Mouse (Mus musculus) gastrocnemius, postnatal 36 days (tissue): ENCODE results near the gene Mrpl27. TPM values are rescaled to one million over a fixed set of nuclear protein-coding genes. Genes with fewer than 3 reads are reported as not detected.
"Not testable (repeated sequence)": the region's sequence is repeated elsewhere in the genome, so short reads cannot be mapped to it uniquely, and the experiment has no call there.

Source experiments
- DNase-seq, 2 experiments: peaks; one replicate each; pipeline ENCODE4 v3.0.0; 2022
- intact Hi-C: fragments of 180-260 bp; cut with DNase I; formaldehyde crosslinking; loops from one replicate; pipeline ENCODE4 v1.15.1; 2025
- total RNA-seq, 2 experiments: library from RNA; stranded (reverse); gene quantifications; 2 replicates each; pipeline ENCODE4 v1.2.3; 2021

Gene Mrpl27
- total RNA-seq, 2 experiments from 2014 or later = 45.0 to 50.1 TPM

DNA sequence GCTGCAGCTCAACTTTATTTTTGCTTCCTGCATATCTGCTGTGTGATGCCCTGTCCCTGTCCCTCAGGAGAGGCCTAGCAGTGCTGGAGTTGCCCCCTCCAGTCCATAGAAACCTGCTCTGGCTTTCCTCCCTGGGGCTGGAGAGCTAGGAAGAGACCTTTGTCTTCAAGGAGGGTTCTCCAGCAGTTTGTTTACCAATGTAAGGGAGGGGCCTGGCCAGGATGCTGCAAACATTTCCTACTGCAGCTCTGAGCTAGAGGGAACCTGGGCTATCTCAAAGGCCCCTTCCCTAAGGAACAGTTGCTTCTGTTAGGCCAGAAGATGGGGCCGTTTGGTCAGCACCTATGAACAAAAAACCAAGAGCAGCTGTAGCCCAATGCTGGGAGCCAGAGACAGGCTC lies 7.8 kb downstream of the Mrpl27 start:
- intact Hi-C loops = no loop called here
- no peak for DNase-seq

DNA sequence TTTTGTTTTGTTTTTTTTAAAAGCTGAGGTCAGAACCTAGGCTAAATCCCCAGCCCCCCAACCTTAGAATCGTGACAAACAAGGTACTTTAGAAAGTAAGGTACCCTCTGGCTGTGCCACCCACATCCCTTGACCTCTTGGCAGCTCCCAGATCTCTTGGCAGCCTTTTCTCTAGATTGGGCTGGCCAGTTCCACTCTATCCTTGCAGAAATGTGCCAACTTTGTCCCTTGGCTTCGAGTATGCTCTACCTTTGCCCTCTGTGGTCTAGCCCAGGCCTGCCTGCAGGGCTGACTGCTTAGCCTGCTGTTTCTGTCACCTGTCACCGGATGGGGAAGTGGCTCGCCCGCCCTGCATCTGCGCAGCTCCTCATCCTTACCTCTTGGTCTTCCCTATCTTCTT lies 11.7 kb downstream of the Mrpl27 start:
- no peak for DNase-seq
- intact Hi-C loops = no loop called here

DNA sequence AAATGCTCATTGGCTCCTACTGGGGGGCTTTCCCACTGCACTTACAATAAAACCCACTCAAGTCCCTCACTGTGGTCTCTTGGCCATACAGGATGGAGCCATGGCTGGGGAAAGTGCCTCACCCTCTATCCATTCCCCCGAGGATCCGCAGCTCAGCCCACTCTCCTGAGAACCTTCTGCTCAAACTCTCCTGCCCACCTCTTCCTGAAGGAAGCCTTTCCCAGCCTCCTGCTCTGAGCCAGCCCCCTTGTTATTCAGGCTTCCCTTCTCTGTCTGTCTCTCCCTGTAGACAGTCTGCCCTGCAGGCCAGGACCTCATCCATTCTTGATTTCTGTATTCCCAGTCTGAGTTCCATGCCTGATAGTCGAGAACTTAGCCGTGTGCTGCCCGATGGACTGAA lies 21.4 kb downstream of the Mrpl27 start:
- intact Hi-C loops = no loop called here
- DNase-seq = no peak

DNA sequence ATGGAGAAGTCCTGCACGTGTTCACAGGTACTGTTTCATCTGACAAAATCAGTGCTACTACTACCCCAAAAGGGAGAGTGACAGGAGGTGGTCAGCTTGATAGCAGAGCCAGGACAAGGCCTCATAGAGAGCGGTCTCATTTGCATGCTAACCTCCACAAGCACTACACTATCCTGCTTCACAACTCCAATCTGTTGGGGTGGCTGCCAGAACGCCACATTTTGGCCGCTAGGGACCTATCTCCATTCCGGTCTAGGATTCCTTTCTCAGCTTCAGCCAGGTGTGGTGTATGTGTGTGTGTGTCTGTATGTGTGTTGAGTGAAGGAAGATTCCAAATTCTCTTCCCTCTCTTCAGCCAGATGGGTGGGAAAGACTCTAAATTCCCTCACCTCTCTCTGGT lies 21.9 kb downstream of the Mrpl27 start:
- DNase-seq = no peak
- intact Hi-C loops = no loop called here

DNA sequence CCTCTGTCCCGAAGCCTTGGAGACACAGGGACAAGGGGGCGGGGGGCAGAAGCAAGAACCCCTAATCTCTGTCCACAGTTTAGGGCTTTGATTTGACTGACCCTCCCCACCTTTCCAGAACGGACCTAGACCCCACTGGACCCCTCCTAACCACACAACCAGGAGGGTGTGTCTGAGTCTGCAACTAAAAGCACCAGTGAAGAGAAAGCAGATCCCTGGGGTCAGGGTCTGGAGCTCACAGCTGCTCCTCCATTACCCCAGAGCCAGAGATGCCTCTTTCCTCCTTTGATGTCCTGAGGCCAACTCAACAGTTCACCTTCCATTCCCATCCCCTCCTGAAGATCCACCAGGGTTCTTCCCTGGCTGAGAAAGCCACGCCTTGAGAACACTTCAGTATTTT lies 22.7 kb downstream of the Mrpl27 start:
- intact Hi-C loops = no loop called here

DNA sequence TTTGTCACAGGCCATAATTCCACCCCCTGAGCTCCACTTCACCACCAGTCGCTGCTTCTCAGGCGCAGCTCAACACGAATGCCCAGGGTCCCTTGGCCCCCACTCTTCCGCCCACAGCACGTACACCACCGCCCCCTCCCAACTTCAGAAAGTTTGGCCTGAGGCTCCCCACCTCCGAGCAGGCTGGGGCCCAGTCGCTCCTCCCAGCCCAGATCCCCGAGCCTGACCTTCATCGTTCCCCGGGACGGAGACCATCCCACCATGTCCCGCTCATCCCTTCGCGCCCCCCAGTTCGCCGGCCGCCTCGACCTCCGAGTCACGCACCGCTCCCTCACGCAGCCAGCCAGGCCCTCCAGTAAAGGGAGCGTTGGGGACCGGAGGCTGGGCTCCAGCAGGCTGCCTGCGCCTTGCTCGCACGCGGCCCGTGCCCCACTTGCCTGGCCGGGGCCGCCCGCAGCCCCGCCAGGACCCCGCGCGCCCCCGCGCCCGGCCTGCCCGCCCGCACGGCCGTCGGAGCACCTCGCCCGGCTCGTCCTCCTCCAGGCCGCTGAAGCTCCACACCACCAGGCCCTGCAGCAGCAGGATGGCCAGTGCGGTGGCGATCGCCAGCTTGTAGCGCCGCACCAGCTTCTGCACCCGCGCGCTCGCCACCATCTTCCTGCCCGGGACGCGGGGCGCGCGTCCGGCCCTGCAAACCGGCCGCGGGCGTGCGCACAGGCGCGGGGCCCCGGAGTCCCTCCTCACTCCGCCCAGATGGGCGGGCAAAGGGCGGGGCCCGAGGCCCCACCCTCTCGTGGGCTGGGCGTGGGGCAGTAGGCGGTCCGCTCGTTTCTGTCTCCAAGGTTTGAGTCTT lies 23.4 kb downstream of the Mrpl27 start, which contains the start of gene Xylt2:
Xylt2 (minus strand) TSS at position 762 of the 853 bp plus-strand sequence.
- DNase-seq = peak; percentile 89
- intact Hi-C loops = no loop called here

More for the DNA sequence above, 22.7 kb downstream of the Mrpl27 start:
- no peak for DNase-seq

DNA sequence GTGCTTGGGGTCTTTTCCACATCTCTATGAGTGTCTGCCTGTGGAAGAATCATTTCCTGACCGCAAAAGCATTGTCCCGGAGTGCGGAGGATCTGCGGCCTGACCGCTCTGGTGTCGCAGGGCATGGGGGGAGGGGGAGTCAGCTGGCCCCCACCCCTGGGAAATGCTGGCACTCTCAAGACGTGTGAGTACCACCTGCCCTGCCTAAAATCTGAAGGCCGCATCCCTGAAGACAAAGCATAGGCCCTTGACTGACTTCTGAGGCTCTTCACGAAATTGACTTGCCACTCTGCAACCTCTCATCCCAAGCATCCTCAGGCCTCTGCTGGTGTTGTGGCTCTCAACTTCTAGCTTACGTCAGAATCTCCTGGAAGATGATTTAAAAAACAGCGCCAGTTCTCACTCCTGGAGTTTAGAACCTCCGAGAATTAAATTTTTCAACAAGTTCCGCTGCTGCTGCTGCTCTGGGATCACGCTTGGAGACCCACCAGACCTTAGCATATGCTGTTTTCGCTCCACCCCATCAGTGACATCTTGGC lies 24.1 kb downstream of the Mrpl27 start:
- intact Hi-C loops = no loop called here
- no peak for DNase-seq

DNA sequence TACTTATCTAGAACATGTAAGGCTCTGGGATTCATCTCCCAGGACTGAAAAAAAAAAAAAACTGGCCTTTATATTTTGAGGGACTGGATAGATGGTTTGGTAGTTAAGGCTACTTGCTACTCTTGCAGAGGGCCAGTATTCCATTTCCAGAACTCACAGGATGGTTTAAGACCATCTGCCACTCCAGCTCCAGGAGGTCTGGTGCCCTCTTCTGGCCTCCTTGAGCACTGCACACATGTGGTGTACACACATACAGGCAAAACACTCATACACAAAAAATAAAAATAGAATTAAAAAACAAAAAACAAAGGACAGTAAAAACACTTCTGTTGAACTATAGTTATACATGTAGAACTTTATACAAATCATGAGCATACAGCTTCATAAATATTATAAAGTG lies 27.1 kb downstream of the Mrpl27 start:
- DNase-seq = no peak
- intact Hi-C loops = no loop called here

DNA sequence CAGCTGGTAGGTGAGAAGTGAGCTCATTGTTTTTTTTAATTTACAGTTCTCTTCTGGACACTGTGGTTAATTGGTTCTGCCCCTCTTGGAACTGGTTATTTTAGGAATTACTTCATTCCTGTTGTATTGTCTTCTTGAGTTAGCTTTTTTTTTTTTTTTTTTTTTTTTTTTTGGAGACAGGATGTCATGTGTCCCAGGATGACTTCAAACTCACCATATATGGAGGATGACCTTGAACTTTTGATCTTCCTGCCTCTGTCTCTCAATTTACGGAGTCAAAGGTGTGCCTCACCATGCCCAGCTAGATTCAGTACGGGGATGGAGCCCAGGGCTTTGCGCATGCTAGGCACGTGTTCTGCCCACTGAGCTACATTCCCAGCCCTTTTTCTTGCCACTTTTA lies 28.1 kb downstream of the Mrpl27 start:
- no peak for DNase-seq
- intact Hi-C loops = no loop called here

DNA sequence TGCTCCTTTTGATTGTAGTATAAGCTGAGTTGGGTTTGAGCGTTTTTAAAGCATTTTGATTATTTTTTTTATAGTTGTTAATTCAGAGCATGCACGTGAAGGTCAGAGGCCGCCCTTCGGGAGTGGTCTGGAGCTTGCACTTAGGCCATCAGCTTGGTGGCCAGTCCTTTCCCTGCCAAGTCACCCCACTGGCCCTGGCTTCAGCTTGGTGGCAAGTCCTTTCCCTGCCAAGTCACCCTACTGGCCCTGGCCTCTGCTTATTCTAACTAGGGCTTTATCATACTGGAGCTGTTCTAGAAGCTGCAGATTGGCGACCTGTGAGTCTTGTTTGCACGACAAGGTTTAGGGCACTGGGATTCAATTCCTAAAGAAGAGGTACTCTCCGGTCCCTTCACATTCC lies 28.9 kb downstream of the Mrpl27 start:
- intact Hi-C loops = no loop called here
- no peak for DNase-seq

DNA sequence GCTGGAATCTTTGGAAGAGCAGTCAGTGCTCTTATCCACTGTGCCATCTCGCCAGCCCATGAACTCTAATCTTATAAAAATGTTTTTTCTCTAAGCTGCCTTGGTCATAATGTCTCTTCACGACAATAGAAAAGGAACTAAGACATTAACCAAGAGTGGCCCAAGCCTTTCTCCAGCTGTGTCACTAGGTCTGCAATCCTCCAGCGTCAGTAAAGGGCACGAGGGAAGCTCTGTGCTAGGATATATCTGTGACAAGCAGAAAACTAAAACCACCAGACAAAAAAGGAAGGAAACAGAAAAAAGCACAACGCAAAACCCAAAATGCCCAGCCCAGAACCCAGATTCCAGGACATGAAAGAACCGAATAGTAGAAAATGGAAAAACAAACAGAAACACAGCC lies 33.6 kb downstream of the Mrpl27 start:
- DNase-seq = no peak
- intact Hi-C loops = no loop called here

DNA sequence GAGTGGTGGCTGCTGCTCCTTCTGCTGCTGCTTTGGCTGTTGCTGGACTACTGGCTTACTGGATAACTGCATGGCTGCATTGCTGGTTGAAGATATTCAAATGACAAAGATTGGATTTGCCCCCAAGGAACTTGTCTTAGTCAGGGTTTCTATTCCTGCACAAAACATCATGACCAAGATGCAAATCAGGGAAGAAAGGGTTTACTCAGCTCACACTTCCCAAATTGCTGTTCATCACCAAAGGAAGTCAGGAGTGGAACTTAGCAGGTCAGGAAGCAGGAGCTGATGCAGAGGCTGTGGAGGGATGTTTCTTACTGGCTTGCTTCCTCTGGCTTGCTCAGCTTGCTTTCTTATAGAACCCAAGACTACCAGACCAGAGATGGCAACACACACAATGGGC lies 38.9 kb downstream of the Mrpl27 start:
- intact Hi-C loops, DNase-seq: not testable (repeated sequence)

DNA sequence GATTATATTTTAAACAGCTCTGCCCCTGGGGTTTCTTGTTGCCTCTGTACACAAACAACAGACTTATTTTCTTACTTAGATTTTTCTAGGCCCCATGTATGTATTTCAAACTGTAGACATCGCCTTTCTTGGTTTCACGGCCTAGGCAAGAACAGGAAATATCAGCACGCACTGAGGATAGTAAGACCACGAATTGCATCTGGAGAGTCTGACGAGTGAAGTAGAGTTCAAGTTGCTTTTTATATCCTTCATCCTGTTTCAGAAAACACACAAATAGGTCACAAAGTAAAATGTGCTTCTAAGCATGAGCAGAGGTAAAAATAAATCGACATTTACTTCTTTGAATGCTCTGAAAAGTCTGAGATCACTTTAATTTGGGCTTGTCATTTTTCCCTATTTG lies 41.9 kb downstream of the Mrpl27 start:
- intact Hi-C loops = no loop called here
- DNase-seq = no peak

DNA sequence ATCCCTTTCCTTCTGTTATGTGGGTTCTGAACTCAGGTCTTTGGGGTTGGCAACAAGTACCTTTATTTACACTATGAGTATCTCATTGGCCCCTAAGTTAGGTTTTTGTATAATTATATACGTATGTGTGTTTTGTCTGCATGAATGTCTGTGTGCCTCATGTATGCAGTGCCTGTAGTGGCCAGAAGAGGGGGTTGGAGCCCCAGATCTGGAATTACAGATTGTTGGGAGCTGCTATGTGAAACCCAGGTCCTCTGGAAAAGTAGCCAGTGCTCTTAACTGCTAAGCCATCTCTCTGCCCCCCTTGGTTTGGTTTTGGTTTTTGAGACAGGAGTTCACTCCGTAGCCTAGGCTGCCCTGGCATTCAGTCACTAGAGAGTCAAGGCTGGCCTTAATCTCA lies 43.6 kb downstream of the Mrpl27 start:
- intact Hi-C loops = no loop called here
- DNase-seq = no peak

DNA sequence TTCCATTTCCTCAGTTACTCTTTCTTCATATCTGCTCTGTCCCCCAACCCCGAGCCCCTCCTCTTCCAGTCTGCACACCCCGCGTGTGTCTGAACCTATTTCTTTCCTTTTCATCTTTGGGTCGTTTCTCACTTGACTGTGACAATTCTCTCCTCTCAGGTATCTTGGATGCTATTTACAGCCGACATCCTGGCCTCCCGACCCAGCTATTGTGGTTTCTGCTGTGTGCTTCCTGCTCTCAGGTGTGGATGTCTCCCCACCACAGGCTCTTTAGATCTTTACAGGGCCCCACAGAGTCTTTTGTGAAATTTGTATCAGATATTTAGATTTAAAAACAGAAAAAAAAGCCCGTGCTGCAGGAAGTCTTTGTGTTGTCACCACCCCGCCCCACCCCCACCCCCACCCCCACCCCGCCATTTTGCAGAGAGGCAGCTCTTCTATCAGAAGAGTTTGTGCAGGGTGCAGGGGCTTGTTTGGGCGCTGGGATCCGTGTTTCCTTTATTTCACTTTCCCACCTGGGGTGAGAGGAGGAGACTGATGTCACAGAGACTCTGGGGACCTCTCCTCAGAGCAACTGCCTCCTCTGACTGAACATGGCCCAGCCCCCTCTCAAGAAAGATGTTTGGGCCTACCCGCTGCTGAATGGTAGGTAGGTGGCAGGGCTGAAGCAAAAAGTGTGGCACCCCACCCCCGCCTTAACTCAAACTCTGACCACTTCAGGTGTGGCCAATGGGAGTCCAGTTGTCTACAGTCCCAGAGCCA lies 44.3 kb downstream of the Mrpl27 start:
- no peak for DNase-seq
- intact Hi-C loops = no loop called here

DNA sequence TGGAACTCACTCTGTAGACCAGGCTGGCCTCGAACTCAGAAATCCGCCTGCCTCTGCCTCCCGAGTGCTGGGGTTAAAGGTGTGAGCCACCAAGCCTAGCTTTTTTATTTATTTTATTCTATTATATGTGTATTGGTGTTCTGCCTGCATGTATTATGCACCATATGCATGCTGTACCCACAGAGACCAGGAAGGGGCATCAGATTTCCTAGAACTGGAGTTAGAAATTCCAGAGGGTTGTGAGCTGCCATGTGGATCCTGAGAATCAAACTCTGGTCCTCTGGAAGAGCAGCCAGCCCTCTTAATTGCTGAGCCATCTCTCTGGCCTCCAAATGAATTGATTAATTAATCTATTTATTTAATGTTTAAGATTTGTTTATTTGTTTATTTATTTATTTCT lies 45.8 kb downstream of the Mrpl27 start:
- intact Hi-C loops = no loop called here
- no peak for DNase-seq

DNA sequence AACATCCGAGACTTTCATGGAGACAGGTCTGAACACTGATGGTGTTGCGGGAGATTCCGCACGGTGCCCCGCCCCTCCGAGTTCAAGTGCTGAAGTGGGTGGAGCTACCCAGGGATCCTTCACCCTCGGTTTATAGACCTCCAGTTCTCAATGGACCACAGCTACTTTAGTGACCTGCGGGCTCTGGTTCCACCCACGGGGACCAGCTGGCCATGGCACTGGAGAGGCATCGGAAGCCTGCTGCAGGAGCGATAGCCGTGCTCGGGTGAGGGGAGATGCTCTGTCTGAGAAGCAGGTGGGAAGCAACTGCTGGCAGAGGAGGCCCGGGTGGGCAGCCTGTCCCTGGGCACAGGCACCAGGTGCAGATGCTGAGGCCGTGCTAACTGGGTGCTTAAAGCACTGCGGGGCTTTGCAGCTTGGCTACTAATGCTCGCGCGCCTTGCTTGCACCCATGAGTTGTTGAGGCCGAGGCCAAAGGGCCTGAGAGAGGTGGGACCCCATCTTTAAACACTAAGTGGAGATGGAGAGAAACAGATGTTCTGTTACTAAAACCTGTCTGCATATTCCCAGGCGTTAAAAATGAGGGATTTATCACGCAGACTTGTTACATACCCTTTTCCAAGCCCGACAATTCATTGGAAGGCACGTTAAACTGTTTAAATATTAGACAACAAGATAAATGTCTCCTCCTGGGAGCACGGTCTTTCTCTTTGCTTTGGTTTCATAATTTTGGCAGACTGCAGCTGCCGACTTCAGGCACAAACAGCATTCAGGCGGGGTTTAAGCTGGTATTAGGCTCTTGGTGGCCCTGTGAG lies 48.0 kb downstream of the Mrpl27 start:
- intact Hi-C loops = no loop called here

DNA sequence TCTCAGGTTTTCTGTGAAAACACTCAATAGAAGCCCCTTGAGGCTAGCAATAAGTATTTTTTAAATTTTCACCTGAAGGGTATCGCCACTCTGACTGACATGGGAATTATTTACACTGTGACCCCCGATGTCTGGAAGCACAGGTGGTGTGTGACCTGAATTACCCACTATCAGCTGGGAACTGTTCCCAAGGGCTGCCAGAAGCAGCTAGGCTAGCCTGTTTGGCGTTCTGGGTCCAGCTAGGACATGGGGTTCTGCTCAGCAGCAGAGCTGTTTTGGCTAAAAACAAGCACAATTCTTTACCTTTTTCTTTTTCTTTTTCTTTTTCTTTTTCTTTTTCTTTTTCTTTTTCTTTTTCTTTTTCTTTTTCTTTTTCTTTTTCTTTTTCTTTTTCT lies 48.6 kb downstream of the Mrpl27 start:
- intact Hi-C loops = no loop called here
- no peak for DNase-seq

More for the DNA sequence above, 48.0 kb downstream of the Mrpl27 start:
- no peak for DNase-seq

DNA sequence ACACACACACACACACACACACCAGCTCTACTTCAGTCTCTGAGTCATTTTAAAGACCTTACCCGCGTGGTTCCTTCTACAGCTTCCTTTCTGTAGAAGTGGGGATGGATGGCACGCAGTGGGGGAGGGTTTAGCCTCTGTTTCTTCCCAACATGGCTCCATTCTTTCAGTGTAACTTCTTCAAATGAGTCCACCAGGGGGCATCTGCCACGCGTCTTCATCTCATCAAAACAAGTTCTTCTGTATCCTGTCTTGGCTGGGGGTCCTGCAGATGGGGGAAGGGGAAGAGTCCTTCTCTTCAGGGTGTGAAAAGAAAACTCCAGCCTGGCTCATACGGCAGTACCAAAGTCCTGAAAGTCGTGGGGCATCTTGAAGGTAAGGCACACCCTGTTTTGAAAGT lies 50.5 kb downstream of the Mrpl27 start:
- DNase-seq = no peak
- intact Hi-C loops = no loop called here

DNA sequence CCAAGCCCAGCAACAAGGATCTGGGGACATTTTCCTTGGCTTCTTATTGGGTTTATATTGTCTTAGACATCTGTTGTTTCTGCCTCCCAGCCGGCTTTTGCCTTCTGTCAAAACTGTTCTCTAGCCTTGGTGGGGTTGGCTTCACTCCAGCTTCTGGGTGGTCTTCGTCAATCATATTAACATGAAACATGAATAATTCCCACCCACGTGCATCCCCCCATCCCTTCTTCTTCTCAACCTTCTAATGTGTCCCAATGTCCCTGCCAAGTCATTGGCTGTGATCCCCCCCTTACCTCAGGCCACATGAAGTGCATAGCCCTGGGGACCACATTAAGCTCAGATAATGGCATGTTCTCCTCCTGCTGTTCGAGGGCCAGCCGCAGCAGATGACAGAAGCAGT lies 50.9 kb downstream of the Mrpl27 start, which contains the start of gene Gm11541:
Gm11541 (minus strand) TSS at position 28 of the 400 bp plus-strand sequence.
- intact Hi-C loops = no loop called here
- no peak for DNase-seq
